Mouse (Mus musculus) bone marrow, adult 2 months (tissue): ENCODE results near the gene Cacna1d. TPM values are rescaled to one million over a fixed set of nuclear protein-coding genes. Genes with fewer than 3 reads are reported as not detected.

Source experiments
- H3K27ac ChIP-seq: fragments of 200-500 bp; 2 replicates; pipeline ENCODE4 v1.5.1; 2012; ENCODE audit warnings: low read depth, mild to moderate bottlenecking, control low read depth, inconsistent platforms, low read length; ENCODE audit not compliant: control insufficient read depth, poor library complexity, insufficient read depth
- H3K4me1 ChIP-seq: fragments of 200-500 bp; 2 replicates; pipeline ENCODE4 v1.6.1; 2011; ENCODE audit warnings: low read length; ENCODE audit not compliant: control insufficient read depth, insufficient read depth
- H3K4me3 ChIP-seq: fragments of 200-500 bp; replicated peaks from 2 replicates; pipeline ENCODE3; 2011; ENCODE audit warnings: mild to moderate bottlenecking, low read depth, low read length, control low read depth; ENCODE audit not compliant: control insufficient read depth
- CTCF ChIP-seq: fragments of 200-500 bp; IDR thresholded peaks from 2 replicates; pipeline ENCODE4 v1.5.1; 2011; ENCODE audit warnings: low read length, control low read depth; ENCODE audit not compliant: control insufficient read depth, insufficient read depth
- POLR2A ChIP-seq: fragments of 200-500 bp; IDR thresholded peaks from 2 replicates; pipeline ENCODE4 v1.6.1; 2011; ENCODE audit warnings: low read depth, mild to moderate bottlenecking, control low read depth, low read length, borderline replicate concordance; ENCODE audit not compliant: control insufficient read depth
- WGBS: fragments of 180-500 bp; shearing (Covaris S2); methylation state at CpG from one replicate; pipeline ENCODE4 v1.1.7; 2018; 5-methylcytosine and 5-hydroxymethylcytosine counted together
- polyA plus RNA-seq: library from polyadenylated mRNA; stranded (reverse); fragments of >200 nt; gene quantifications from 2 replicates; pipeline ENCODE4 v1.2.4, GENCODE M21; 2011; ENCODE audit warnings: low replicate concordance; ENCODE audit not compliant: missing spikeins, insufficient read depth, insufficient read length

Cacna1d gene
- polyA plus RNA-seq, 1 experiment: 1.7 TPM

DNA sequence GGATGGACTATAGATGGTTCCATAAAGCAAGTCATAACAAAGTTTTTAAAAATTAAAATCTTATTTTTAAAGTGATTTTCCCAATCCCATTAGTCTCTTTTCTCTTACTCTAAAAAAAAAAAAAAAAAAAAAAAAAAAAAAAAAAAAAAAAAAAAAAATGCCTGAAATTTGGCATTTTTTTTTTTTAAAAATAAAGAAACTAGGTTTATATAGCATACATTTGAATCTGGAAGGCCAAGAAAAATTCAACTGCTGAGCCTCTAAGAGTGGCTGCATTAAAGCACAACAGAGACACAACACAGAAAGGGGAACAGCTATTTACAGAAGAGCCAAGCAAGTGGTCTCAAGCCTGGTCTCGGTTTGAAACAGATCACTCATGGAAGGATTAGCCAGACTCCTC is 112.9 kb downstream of the Cacna1d start:
- Histone ChIP-seq H3K27ac (no peak overlapping the region), H3K4me3 (no peak overlapping the region), H3K4me1 (no peaks in the 10 kb centered on the region)
- TF ChIP-seq POLR2A (no peak), CTCF (no peak)
- 63% methylated on average over 1 of the region's 1 CpGs for WGBS

DNA sequence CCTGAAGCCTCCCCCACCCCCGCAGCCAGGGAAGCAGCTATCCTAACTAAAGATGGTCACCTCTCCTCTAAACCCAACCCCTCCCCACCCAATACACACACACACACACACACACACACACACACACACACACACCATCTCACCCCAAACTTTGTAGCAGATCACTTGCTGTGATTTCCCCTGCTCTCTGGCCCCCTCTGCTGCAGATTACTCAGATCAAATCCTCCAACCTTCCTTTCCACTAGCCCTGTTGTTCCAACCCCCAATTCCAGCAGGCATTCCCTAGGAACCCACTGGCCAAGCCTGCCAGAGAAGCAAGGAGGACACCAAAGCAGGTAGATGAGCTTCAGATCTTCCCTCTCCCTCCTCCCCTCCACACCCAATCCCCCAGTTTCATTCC is 118.4 kb downstream of the Cacna1d start:
- no peak overlapping the region for H3K4me3 ChIP-seq
- TF ChIP-seq CTCF (no peak), POLR2A (no peak)
- no peaks in the 10 kb centered on the region for H3K4me1 ChIP-seq
- 67% methylated on average over 1 of the region's 1 CpGs for WGBS
- H3K27ac ChIP-seq: no peak overlapping the region

DNA sequence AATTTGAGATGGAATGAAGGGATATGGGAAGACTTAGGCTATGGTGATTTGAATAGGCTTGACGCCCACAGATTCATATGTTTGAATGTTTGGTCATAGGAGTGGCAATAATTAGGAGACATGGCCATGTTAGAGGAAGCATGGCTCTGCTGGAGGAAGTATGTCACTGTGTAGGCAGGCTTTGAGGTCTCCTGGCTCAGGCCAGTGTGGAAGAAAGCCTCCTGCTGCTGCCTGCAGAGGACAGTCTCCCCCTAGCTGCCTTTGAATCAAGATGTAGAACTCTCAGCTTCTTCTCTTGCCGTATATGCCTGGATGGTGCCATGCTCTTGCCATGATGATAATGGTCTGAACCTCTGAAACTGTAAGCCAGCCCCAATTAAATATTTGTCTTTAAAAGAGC is 120.2 kb downstream of the Cacna1d start:
- H3K4me1 ChIP-seq: no peaks in the 10 kb centered on the region
- H3K4me3 ChIP-seq: no peak overlapping the region
- no peak overlapping the region for H3K27ac ChIP-seq
- WGBS: 62% methylated on average over 2 of the region's 2 CpGs
- TF ChIP-seq CTCF (no peak), POLR2A (no peak)

DNA sequence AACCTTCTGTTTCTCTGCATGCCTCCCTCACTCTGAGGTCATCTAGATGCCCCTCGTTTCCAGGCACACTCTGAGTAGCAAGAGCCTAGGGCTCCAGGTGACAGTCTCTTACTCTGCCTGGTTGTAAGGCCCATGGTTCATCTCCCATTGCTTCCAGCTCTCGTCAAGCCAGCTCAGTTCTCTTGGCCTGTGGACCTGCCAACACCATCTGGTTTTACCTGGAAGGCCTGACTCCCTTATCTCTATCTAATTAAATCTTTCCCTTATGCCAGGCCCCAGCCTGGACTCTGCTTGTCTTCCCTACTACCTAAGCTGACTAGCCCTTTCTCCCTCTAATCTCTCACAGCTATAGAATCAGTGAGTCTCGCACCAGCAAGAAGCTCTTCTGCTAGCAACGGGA is 124.2 kb downstream of the Cacna1d start:
- no peak overlapping the region for H3K4me3 ChIP-seq
- H3K4me1 ChIP-seq: peaks cover 1% of the 10 kb centered on the region; the same call in 1 of the 2 replicates
- WGBS: 72% methylated on average over 4 of the region's 4 CpGs
- no peak overlapping the region for H3K27ac ChIP-seq
- TF ChIP-seq POLR2A (no peak), CTCF (no peak)

DNA sequence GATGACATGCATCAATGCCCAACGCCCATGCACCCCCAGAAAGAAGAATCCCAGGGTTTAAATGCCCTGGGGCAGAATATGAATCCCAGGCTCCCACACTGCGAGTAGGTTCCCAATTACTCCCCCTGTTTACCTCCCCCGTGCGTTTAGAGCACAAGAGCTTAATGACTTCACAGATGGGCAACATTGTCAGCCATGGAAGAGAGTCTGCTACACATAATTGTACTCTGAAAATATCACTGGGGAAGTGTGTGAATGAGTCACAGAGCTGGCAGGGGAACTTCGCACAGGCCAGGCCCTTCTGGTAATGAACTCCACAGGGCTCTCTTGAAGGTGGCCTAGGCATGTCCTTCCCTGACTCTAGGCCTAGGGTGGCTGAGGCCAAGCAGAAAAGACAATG is 125.4 kb downstream of the Cacna1d start:
- no peak for TF ChIP-seq POLR2A
- no peak for TF ChIP-seq CTCF
- Histone ChIP-seq H3K4me3 (no peak overlapping the region), H3K4me1 (peaks cover 1% of the 10 kb centered on the region; the same call in 1 of the 2 replicates), H3K27ac (no peak overlapping the region)
- 74% methylated on average over 5 of the region's 5 CpGs for WGBS

DNA sequence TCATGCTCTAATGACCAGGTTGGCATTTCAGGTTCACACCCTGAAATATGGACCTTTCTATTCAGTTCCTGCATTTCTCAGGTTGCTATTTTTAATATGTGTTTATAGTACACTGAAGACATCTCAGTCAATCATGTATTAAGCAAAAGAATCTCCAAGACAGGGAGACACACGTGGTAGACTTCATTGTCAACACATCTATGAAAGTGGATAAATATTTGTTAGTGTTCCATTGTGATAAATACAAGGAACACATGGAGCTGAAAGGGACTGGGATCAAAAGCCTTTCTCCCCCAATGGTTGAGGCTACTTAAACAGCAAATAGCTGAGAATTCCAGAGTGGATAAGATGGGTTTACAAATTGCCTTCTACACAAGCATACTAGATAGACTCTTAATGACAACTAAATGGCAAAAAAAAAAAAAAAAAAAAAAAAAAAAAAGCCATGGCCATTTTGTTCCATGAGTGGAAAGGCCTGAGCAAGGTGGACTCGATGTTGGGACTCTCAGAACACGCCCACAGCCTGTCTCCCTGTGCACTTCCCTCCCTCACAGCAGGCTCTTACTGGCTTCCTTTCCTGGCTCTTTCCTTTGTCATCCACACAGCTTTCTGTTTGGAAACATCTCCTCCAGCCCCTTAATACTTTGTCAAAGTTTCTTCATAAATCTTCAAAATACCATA is 127.6 kb downstream of the Cacna1d start:
- H3K27ac ChIP-seq: no peak overlapping the region
- 67% methylated on average over 3 of the region's 3 CpGs for WGBS
- no peak overlapping the region for H3K4me3 ChIP-seq
- peaks cover 1% of the 10 kb centered on the region; the same call in 1 of the 2 replicates for H3K4me1 ChIP-seq
- TF ChIP-seq CTCF (no peak), POLR2A (no peak)

DNA sequence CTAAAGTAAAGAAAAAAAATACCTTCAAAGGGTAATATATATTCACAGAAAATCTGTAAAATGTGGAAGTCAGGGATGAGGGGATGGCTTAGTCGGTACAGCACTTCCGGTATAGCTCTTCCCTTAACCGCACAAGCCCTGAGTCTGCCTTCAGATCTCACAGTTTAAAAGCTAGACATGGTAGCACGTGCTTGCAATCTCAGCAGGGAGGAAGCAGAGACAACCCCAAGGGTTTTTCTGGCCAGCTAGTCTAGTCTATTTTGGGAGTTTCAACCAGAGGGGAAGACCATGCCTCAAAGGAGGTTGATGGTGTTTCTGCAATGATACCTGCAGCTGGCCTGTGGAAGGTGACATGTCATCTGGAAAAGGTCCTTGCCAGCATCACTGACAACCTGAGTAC is 128.9 kb downstream of the Cacna1d start:
- Histone ChIP-seq H3K4me3 (no peak overlapping the region), H3K4me1 (peaks cover 1% of the 10 kb centered on the region; the same call in 1 of the 2 replicates), H3K27ac (no peak overlapping the region)
- WGBS: 28% methylated on average over 4 of the region's 4 CpGs
- TF ChIP-seq CTCF: no peak
- TF ChIP-seq POLR2A: no peak

DNA sequence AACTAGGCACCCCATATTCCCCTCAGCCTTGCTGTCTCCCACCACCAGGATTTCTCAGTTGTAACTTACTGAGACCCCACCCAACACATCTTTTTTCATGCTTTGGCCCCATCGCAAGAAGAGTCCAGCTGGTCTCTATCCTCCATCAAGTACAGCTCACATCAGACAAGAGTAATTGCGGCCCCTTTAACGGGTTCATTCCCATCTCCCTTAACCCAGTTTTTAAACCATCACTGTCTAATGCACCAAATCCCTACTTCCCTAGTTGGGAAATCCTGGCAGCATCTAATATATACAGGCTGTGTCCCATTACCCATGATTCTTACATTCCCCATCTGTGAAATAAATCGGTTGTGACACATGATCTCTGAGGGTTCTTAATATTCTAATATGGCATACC is 130.8 kb downstream of the Cacna1d start:
- WGBS: 77% methylated on average over 4 of the region's 4 CpGs
- H3K4me3 ChIP-seq: no peak overlapping the region

DNA sequence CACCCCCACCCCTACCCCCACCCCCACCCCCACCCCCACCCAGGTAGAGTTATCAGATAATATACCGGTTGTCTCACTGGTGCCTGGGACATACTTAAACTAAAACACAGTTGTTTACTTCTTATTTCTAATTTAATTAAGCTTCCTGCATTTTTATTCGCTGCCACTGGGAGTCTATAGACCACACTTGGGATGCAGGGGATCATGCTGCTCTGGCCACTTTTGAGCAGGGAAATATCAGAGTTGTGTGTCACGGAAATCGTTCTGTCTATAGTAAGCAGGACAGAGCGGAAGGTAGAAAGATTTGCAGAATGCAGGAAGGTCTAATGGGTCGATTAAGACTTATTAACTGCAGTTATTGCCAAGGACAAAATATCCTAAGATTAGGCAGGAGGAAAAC is 131.3 kb downstream of the Cacna1d start:
- Histone ChIP-seq H3K4me1 (peaks cover 1% of the 10 kb centered on the region; the same call in 1 of the 2 replicates), H3K4me3 (no peak overlapping the region), H3K27ac (no peak overlapping the region)
- TF ChIP-seq CTCF: no peak
- TF ChIP-seq POLR2A: no peak
- 74% methylated on average over 6 of the region's 6 CpGs for WGBS

More for the DNA sequence above, 130.8 kb downstream of the Cacna1d start:
- Histone ChIP-seq H3K4me1 (peaks cover 1% of the 10 kb centered on the region; the same call in 1 of the 2 replicates), H3K27ac (no peak overlapping the region)
- no peak for TF ChIP-seq POLR2A
- TF ChIP-seq CTCF: no peak
